Mouse (Mus musculus): ENCODE data around the gene Tsfm. TPM values are rescaled to one million over a fixed set of nuclear protein-coding genes. Genes with fewer than 3 reads are reported as not detected.
A peak's percentile ranks its signal among the peaks of the same experiment; 100 is the strongest.

The Tsfm gene
- total RNA-seq, 2 experiments from 2014 or later = 24.8 to 27.9 TPM

GRCm38 (mm10) chr10:126997340-126998113, 33.1 kb downstream of the Tsfm start:
- intact Hi-C loops (cut with DNase I; ENCODE audit: low total_unique reads) = no loop called here
- no peak for DNase-seq

- no peak for DNase-seq
- intact Hi-C loops (cut with DNase I; ENCODE audit: low total_unique reads) = loop anchor here (5.0 kb wide), 1 partner anchor 34 kb away; no protein-coding TSS in a partner anchor
Observed at GRCm38 (mm10) chr10:126993621-126994020, 37.0 kb downstream of the Tsfm start.

- no peak for DNase-seq
- intact Hi-C loops (cut with DNase I; ENCODE audit: low total_unique reads) = loop anchor here (5.0 kb wide), 1 partner anchor 36 kb away; no protein-coding TSS in a partner anchor
Observed at GRCm38 (mm10) chr10:126991676-126992075, 39.0 kb downstream of the Tsfm start.

- intact Hi-C loops (cut with DNase I; ENCODE audit: low total_unique reads) = loop anchor here (5.0 kb wide), 1 partner anchor 37 kb away; no protein-coding TSS in a partner anchor
- peak; percentile 88 for DNase-seq
Observed at GRCm38 (mm10) chr10:126990313-126991056, 40.2 kb downstream of the Tsfm start.

- no peak for DNase-seq
- intact Hi-C loops (cut with DNase I; ENCODE audit: low total_unique reads) = loop anchor here (5.0 kb wide), 1 partner anchor 61 kb away; no protein-coding TSS in a partner anchor
Observed at GRCm38 (mm10) chr10:126988513-126989165, 42.0 kb downstream of the Tsfm start.

- no peak for DNase-seq
- intact Hi-C loops (cut with DNase I; ENCODE audit: low total_unique reads) = loop anchor here (5.0 kb wide), 1 partner anchor 60 kb away; no protein-coding TSS in a partner anchor
Observed at GRCm38 (mm10) chr10:126987183-126988118, 43.2 kb downstream of the Tsfm start.

- peak; percentile 91 for DNase-seq
- intact Hi-C loops (cut with DNase I; ENCODE audit: low total_unique reads) = loop anchor here (5.0 kb wide), 1 partner anchor 59 kb away; no protein-coding TSS in a partner anchor
Observed at GRCm38 (mm10) chr10:126986541-126986961, 44.1 kb downstream of the Tsfm start.

GRCm38 (mm10) chr10:126985579-126985978, 45.1 kb downstream of the Tsfm start:
- intact Hi-C loops (cut with DNase I; ENCODE audit: low total_unique reads) = loop anchor here (5.0 kb wide), 1 partner anchor 58 kb away; no protein-coding TSS in a partner anchor
- DNase-seq = no peak

GRCm38 (mm10) chr10:126985127-126985526, 45.5 kb downstream of the Tsfm start:
- DNase-seq = no peak
- intact Hi-C loops (cut with DNase I; ENCODE audit: low total_unique reads) = loop anchor here (5.0 kb wide), 1 partner anchor 58 kb away; no protein-coding TSS in a partner anchor

- DNase-seq = peak; percentile 48
- intact Hi-C loops (cut with DNase I; ENCODE audit: low total_unique reads) = loop anchor here (5.0 kb wide), 1 partner anchor 57 kb away; no protein-coding TSS in a partner anchor
Observed at GRCm38 (mm10) chr10:126984189-126985004, 46.2 kb downstream of the Tsfm start.

- intact Hi-C loops (cut with DNase I; ENCODE audit: low total_unique reads) = no loop called here
- DNase-seq = no peak
Observed at GRCm38 (mm10) chr10:126983193-126983725, 47.4 kb downstream of the Tsfm start.

GRCm38 (mm10) chr10:126981746-126982145, 48.9 kb downstream of the Tsfm start:
- intact Hi-C loops (cut with DNase I; ENCODE audit: low total_unique reads) = no loop called here
- DNase-seq = no peak

GRCm38 (mm10) chr10:126980933-126981530, 49.6 kb downstream of the Tsfm start:
- intact Hi-C loops (cut with DNase I; ENCODE audit: low total_unique reads) = no loop called here
- peak; percentile 40 for DNase-seq

GRCm38 (mm10) chr10:126980221-126980932, 50.3 kb downstream of the Tsfm start:
- DNase-seq = peak; percentile 67

GRCm38 (mm10) chr10:126979636-126980151, 50.9 kb downstream of the Tsfm start:
- DNase-seq = peak; percentile 50
- intact Hi-C loops (cut with DNase I; ENCODE audit: low total_unique reads) = no loop called here

More at GRCm38 (mm10) chr10:126980221-126980932, 50.3 kb downstream of the Tsfm start:
- intact Hi-C loops (cut with DNase I; ENCODE audit: low total_unique reads) = no loop called here

GRCm38 (mm10) chr10:126979121-126979635, 51.5 kb downstream of the Tsfm start:
- intact Hi-C loops (cut with DNase I; ENCODE audit: low total_unique reads) = no loop called here
- DNase-seq = peak; percentile 86
